Mouse (Mus musculus) cerebellum, adult 8-10 months (tissue): ENCODE measurements around the gene Slc11a2.

Source experiments
- DNase-seq: peaks from one replicate; pipeline ENCODE4 v3.0.0; 2022

The Slc11a2 gene

GRCm38 (mm10) chr15:100424396-100425122, at the start of gene Slc11a2:
TSS of gene Slc11a2 (minus strand) at chr15:100425072.
- DNase-seq = no peak

- DNase-seq = no peak
These were observed 49.1 kb upstream of the Slc11a2 start for GRCm38 (mm10) chr15:100473926-100474503.

GRCm38 (mm10) chr15:100470037-100470436, 45.2 kb upstream of the Slc11a2 start:
- no peak for DNase-seq

- no peak for DNase-seq
These were observed 44.3 kb upstream of the Slc11a2 start for GRCm38 (mm10) chr15:100469189-100469545.

- DNase-seq = peak; percentile 83
These were observed 43.7 kb upstream of the Slc11a2 start, which contains the start of gene Letmd1 for GRCm38 (mm10) chr15:100468295-100469188. TSS of gene Letmd1 (plus strand) at chr15:100469023.

GRCm38 (mm10) chr15:100467738-100468137, 42.9 kb upstream of the Slc11a2 start:
- DNase-seq = no peak

- no peak for DNase-seq
These were observed 40.6 kb upstream of the Slc11a2 start for GRCm38 (mm10) chr15:100465432-100465831.

- DNase-seq = peak; percentile 62
These were observed 38.8 kb upstream of the Slc11a2 start for GRCm38 (mm10) chr15:100463712-100464111.

GRCm38 (mm10) chr15:100462086-100462485, 37.2 kb upstream of the Slc11a2 start:
- DNase-seq = no peak

GRCm38 (mm10) chr15:100461646-100462045, 36.8 kb upstream of the Slc11a2 start:
- no peak for DNase-seq

GRCm38 (mm10) chr15:100460942-100461341, 36.1 kb upstream of the Slc11a2 start:
- DNase-seq = no peak

GRCm38 (mm10) chr15:100458055-100458454, 33.2 kb upstream of the Slc11a2 start:
- DNase-seq = peak; percentile 55

- DNase-seq = peak; percentile 70
These were observed 32.5 kb upstream of the Slc11a2 start for GRCm38 (mm10) chr15:100457340-100457739.

GRCm38 (mm10) chr15:100456356-100456991, 31.6 kb upstream of the Slc11a2 start:
- no peak for DNase-seq

- no peak for DNase-seq
These were observed 27.6 kb upstream of the Slc11a2 start for GRCm38 (mm10) chr15:100452486-100452885.

- DNase-seq = peak; percentile 36
These were observed 26.4 kb upstream of the Slc11a2 start for GRCm38 (mm10) chr15:100451245-100451644.

GRCm38 (mm10) chr15:100449495-100449894, 24.6 kb upstream of the Slc11a2 start:
- DNase-seq = no peak

- no peak for DNase-seq
These were observed 23.7 kb upstream of the Slc11a2 start for GRCm38 (mm10) chr15:100448572-100448971.

- DNase-seq = no peak
These were observed 22.0 kb upstream of the Slc11a2 start for GRCm38 (mm10) chr15:100446887-100447286.

GRCm38 (mm10) chr15:100443126-100443922, 18.5 kb upstream of the Slc11a2 start:
- DNase-seq = peak; percentile 75

GRCm38 (mm10) chr15:100436518-100436917, 11.6 kb upstream of the Slc11a2 start:
- no peak for DNase-seq

- no peak for DNase-seq
These were observed 11.2 kb upstream of the Slc11a2 start for GRCm38 (mm10) chr15:100436112-100436511.
